Mouse (Mus musculus) heart, postnatal 10 days (tissue): ENCODE results near the gene Trit1. TPM values are rescaled to one million over a fixed set of nuclear protein-coding genes. Genes with fewer than 3 reads are reported as not detected.
"Not testable (repeated sequence)": the region's sequence is repeated elsewhere in the genome, so short reads cannot be mapped to it uniquely, and the experiment has no call there.

Experiments used
- DNase-seq, 2 experiments: peaks; one replicate each; pipeline ENCODE4 v3.0.0; 2021
- intact Hi-C: fragments of 180-260 bp; cut with DNase I; formaldehyde crosslinking; loops from one replicate; pipeline ENCODE4 v1.15.1; 2025
- total RNA-seq, 2 experiments: library from RNA; stranded (reverse); gene quantifications; 2 replicates each; pipeline ENCODE4 v1.2.3; 2021

The Trit1 gene
- total RNA-seq, result 1 to 10 TPM; 7.7 to 8.3 TPM

- intact Hi-C loops, result no loop called here
Observed at GRCm38 (mm10) chr4:123016451-123016957, at the start of gene Trit1. Gene Trit1 (plus strand): TSS chr4:123016597.

GRCm38 (mm10) chr4:122968106-122968505 lies 48.3 kb upstream of the Trit1 start:
- no peak for DNase-seq
- intact Hi-C loops, result no loop called here

More at GRCm38 (mm10) chr4:123016451-123016957, at the start of gene Trit1:
- peak; percentile 94 to 96 for DNase-seq

- intact Hi-C loops, result no loop called here
Observed at GRCm38 (mm10) chr4:122971191-122971590, 45.2 kb upstream of the Trit1 start.

GRCm38 (mm10) chr4:122971646-122972045 lies 44.8 kb upstream of the Trit1 start:
- DNase-seq, result no peak
- intact Hi-C loops, result no loop called here

More at GRCm38 (mm10) chr4:122971191-122971590, 45.2 kb upstream of the Trit1 start:
- no peak for DNase-seq

GRCm38 (mm10) chr4:122972056-122972455 lies 44.3 kb upstream of the Trit1 start:
- intact Hi-C loops, result no loop called here
- DNase-seq, result no peak

- DNase-seq, result no peak
- intact Hi-C loops, result no loop called here
Observed at GRCm38 (mm10) chr4:122974976-122975520, 41.3 kb upstream of the Trit1 start.

GRCm38 (mm10) chr4:122976885-122977284 lies 39.5 kb upstream of the Trit1 start:
- DNase-seq, result no peak
- intact Hi-C loops, result no loop called here

GRCm38 (mm10) chr4:122978850-122979249 lies 37.5 kb upstream of the Trit1 start:
- no peak for DNase-seq

GRCm38 (mm10) chr4:122979826-122980225 lies 36.6 kb upstream of the Trit1 start:
- intact Hi-C loops, result no loop called here

More at GRCm38 (mm10) chr4:122978850-122979249, 37.5 kb upstream of the Trit1 start:
- intact Hi-C loops, result no loop called here

GRCm38 (mm10) chr4:122980684-122981083 lies 35.7 kb upstream of the Trit1 start:
- DNase-seq, result no peak
- intact Hi-C loops, result no loop called here

More at GRCm38 (mm10) chr4:122979826-122980225, 36.6 kb upstream of the Trit1 start:
- no peak for DNase-seq

GRCm38 (mm10) chr4:122981238-122981637 lies 35.2 kb upstream of the Trit1 start:
- DNase-seq, result no peak
- intact Hi-C loops, result no loop called here

- no peak for DNase-seq
- intact Hi-C loops, result loop anchor here (1.0 kb wide), 1 partner anchor 37 kb away; no protein-coding TSS in a partner anchor
Observed at GRCm38 (mm10) chr4:122981930-122982329, 34.5 kb upstream of the Trit1 start.

GRCm38 (mm10) chr4:122982537-122982936 lies 33.9 kb upstream of the Trit1 start:
- no peak for DNase-seq
- intact Hi-C loops, result loop anchor here (1.0 kb wide), 1 partner anchor 37 kb away; no protein-coding TSS in a partner anchor

GRCm38 (mm10) chr4:122983486-122984261 lies 32.7 kb upstream of the Trit1 start:
- intact Hi-C loops, result loop anchor here (2.0 kb wide), 2 partner anchors 71 to 175 kb away; no protein-coding TSS in a partner anchor
- DNase-seq, result no peak

GRCm38 (mm10) chr4:122985110-122985509 lies 31.3 kb upstream of the Trit1 start:
- intact Hi-C loops, result loop anchor here (1.0 to 2.0 kb wide), 3 partner anchors 72 to 176 kb away; no protein-coding TSS in a partner anchor
- DNase-seq, result peak; percentile 75 to 79

- no peak for DNase-seq
- intact Hi-C loops, result no loop called here
Observed at GRCm38 (mm10) chr4:122987421-122987820, 29.0 kb upstream of the Trit1 start.

GRCm38 (mm10) chr4:122988004-122988403 lies 28.4 kb upstream of the Trit1 start:
- intact Hi-C loops, DNase-seq: not testable (repeated sequence)

- intact Hi-C loops, result no loop called here
- no peak for DNase-seq
Observed at GRCm38 (mm10) chr4:122991177-122991576, 25.2 kb upstream of the Trit1 start.

GRCm38 (mm10) chr4:122992276-122992675 lies 24.1 kb upstream of the Trit1 start:
- intact Hi-C loops, result no loop called here
- no peak for DNase-seq

GRCm38 (mm10) chr4:122995404-122996220 lies 20.8 kb upstream of the Trit1 start, which contains the start of gene Mycl:
Gene Mycl (plus strand): TSS chr4:122995652.
- peak; percentile 83 to 85 for DNase-seq
- intact Hi-C loops, result loop anchor here (1.0 kb wide), 1 partner anchor 88 kb away; no protein-coding TSS in a partner anchor
